Mouse (Mus musculus) liver, embryonic 14.5 days (tissue): ENCODE measurements around the gene Iqce.

Source experiments
- CTCF ChIP-seq: IDR thresholded peaks from 2 replicates; pipeline ENCODE4 v1.5.1; 2016; ENCODE audit warnings: antibody characterized with exemption, low read depth, control low read depth
- EP300 ChIP-seq: IDR thresholded peaks from 2 replicates; pipeline ENCODE4 v1.6.1; 2016; ENCODE audit warnings: antibody characterized with exemption, low read depth

GRCm38 (mm10) chr5:140649101-140649667 is 53.0 kb downstream of the Iqce start:
- no peak for TF ChIP-seq CTCF
- no peak for TF ChIP-seq EP300
